Comparison of ENCODE assay signal across 9 mouse cellular contexts in the genomic region with DNA sequence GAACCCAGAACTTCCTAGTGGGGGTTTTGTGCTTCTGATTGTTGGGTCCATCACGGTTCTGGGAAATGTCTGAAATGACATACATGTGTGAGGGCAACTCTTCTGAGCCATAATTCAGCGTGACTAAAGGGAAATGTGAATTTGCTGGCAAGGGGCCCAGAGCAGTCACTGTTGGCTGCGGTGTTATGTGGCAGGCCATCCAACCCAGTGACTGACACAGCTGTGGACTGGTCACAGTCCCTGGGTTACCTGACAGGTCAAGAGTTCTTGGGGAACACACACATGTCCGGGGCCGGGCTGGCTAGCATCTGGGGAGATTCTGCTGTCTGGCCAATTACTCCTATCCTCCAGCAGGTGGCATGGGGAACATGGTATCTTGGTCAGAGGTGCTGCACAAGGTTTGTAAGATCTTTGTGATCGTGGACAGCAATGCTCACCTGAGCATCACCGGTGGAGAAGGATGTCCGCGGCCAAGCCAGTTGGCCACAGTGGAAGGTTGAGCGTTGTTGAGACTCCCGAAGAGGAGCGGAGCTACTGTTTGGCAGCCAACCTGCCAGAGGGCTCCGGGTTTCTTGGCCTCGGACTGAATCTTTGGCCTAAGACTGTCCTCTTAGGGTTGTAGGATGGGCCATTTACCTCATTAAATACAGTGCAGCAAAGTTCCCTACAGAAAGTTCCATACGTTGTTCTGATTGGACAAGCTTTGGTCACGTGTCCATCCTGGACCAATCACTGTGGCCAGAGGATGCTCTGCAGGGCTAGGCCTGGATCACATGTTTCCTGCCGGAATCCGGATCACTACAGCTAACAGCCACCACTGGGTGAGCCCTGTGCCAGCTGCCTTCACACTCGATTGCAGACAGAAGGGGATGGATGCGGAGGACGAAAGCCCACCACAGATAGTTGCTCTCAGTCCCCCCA. TPM values are rescaled to one million over a fixed set of nuclear protein-coding genes. Genes with fewer than 3 reads are reported as not detected.
DNase-seq lines count a peak whose midpoint lies in the region; ATAC-seq and TF ChIP-seq lines count a peak whose summit lies in the region.
"Had no signal": no experiment of that assay in that cellular context is flagged by ENCODE, and none has a peak within 500 bp of the region (broad histone marks: within the 10 kb centered on the region; RNA-seq: fewer than 3 reads in every experiment).

No protein-coding gene starts in this region.

- H3K4me3 ChIP-seq in gastrocnemius, adult 2 months, result no peak overlapping the region
- H3K4me3 ChIP-seq: limb, embryonic 15.5 days had no signal

- ATAC-seq in common myeloid progenitor, adult 5-6 weeks (replicated peaks; ENCODE audit: low read depth, poor library complexity, severe bottlenecking), result peak; percentile 58; the same call in 1 of the 2 replicates
- ATAC-seq in granulocyte monocyte progenitor cell, adult 5-6 weeks (replicated peaks; ENCODE audit: poor library complexity, severe bottlenecking), result no peak

- DNase-seq in gastrocnemius, adult 2 months, result no peak
- DNase-seq in gastrocnemius, adult 8-10 months (ENCODE audit: low spot score in 2 of 2), result no peak
- peak; percentile 47 for DNase-seq in 3134 (ENCODE audit: extremely low read depth, insufficient read length, low spot score)
- peak; percentile 55 for DNase-seq in NIH3T3 (ENCODE audit: low read depth)
- DNase-seq in urinary bladder, adult 2 months (ENCODE audit: low spot score), result no peak
- no peak for DNase-seq in thymus, postnatal 36 days

- no peak overlapping the region for H3K27ac ChIP-seq in gastrocnemius, adult 2 months
- H3K27ac ChIP-seq: limb, embryonic 15.5 days had no signal

- intact Hi-C loops in gastrocnemius, adult 2 months (cut with DNase I), result no loop called here

- peak; percentile 35 for TF ChIP-seq CTCF in gastrocnemius, adult 2 months (IDR thresholded peaks at IDR 0.05)

RNA-seq across cellular contexts. Expression of a gene that starts 52.6 kb away (rescaled TPM):
- total RNA-seq in gastrocnemius, adult 2 months (2021), result under 1 TPM in 1 of 2 experiments, not detected in 1; 0.25 TPM
- under 1 TPM in 2 of 4 experiments, not detected in 2; 0.31 to 0.32 TPM for total RNA-seq in gastrocnemius, adult 8-10 months (2022)
- not detected in 2 replicates for total RNA-seq in common myeloid progenitor, adult 5-6 weeks (2017)
- 5.0 and 5.7 TPM in 2 replicates for polyA plus RNA-seq in urinary bladder, adult 2 months (2012; rRNA removed)
- total RNA-seq in granulocyte monocyte progenitor cell, adult 5-6 weeks (2014; fragmentation: Nextera tagmentation), result not detected in 2 replicates
- not detected in 2 replicates for total RNA-seq in granulocyte monocyte progenitor cell, adult 5-6 weeks (2017)

Comparison
In these comparisons a context has a peak if more than half of its experiments do, and no peak if none do; other contexts are left out.
1. DNase-seq: peak in 3134 (single experiment) and NIH3T3 (single experiment); none in gastrocnemius, adult 2 months (single experiment), gastrocnemius, adult 8-10 months (0 of 2), urinary bladder, adult 2 months (single experiment) and thymus, postnatal 36 days (0 of 2).